Mouse (Mus musculus) ES-E14 (cell line): Measurements from ENCODE around the gene Adh6a.

ENCODE experiments used
- CHD2 ChIP-seq: IDR thresholded peaks from 2 replicates; pipeline ENCODE4 v1.6.1; 2014; ENCODE audit warnings: mild to moderate bottlenecking, low read depth, low read length, inconsistent platforms
- ZNF384 ChIP-seq: IDR thresholded peaks from 2 replicates; pipeline ENCODE4 v1.6.1; 2012; ENCODE audit warnings: low read depth, low read length, inconsistent platforms

DNA sequence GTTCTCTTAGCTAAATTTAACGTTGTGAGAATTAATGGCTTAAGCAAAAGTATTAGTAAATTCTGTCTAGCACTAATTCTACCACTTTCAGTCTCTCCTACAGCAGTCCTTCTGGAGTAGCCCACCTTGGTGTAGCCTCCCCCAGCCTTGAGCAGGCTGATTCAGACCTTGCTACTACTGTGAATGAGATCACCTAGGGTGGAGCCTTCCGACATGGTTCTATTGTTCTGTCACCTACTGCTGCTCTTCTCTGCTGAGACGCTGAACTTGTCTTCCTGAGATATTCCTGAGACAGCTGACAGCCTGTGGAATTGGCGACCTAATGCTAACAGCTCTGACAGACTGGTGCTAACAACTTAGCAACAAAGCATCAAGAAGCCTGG is 8.6 kb upstream of the Adh6a start:
- TF ChIP-seq ZNF384 (no peak), CHD2 (no peak)
